Mouse (Mus musculus): ENCODE measurements around the gene Tjap1. TPM values are rescaled to one million over a fixed set of nuclear protein-coding genes. Genes with fewer than 3 reads are reported as not detected.

Tjap1 gene
- total RNA-seq, 2 experiments from 2014 or later, result 33.2 to 37.8 TPM

DNA sequence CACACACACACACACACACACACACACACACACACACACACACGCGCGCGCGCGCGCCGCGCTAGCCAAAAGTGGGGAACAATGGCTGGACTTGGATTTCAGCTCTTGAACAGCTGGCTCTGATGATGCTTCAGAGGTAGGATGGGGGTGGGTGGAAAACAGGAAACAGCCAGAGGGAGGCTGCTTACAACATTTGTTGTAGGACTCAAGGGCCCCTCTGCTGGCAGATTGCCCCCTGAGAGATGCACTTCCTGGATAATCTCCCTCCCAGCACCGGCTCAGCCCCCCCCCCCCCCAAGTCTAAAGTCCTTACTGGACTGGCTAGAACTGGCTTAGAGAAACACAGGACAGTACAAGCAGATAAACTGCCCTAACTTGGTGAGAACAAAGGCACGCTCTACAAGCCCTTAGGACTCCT lies 4.9 kb upstream of the Tjap1 start:
- intact Hi-C loops (cut with DNase I), result no loop called here
- DNase-seq (ENCODE audit: extremely low spot score in 1 of 2, low spot score in 2 of 2), result peak in 1 of 2 experiments; percentile 88

DNA sequence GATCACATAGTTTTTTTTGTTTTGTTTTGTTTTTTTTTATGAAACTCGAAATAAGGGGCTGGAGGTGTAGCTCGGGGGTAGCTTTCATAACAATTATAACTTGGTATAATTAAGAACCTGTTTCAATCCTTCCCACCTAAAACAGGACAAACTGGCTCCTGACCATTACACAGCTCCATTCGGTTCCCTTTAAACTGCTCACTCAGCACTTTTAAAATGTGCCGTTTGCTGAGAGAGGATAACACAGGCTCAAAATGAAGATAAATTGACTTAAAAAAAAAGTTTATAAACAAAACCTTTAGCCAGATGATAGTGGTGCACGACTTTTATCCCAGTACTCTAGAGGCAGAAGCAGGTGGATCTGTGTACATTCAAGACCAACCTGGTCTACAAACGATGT lies 2.6 kb upstream of the Tjap1 start:
- no peak for DNase-seq (ENCODE audit: extremely low spot score in 1 of 2, low spot score in 2 of 2)
- intact Hi-C loops (cut with DNase I), result no loop called here

DNA sequence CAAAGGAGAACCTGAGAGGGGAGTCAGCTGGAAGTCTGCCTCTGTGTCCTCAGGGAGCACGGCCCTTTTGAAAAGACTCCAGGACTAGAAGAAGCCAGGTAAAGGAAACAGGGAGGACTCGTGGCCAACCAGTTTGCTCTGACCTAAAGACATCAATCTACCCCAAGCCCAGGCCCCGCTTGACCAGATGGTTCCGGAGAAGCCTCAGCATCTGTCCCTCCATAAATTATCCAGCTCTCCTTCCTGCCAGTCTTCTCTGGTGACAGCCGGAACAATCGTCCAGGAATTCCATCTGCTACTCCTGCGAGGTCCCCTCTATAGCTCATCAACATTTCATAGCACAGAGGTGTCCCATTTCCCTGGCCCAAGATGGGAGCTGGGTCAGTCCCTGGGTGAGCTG lies 1.8 kb upstream of the Tjap1 start:
- intact Hi-C loops (cut with DNase I), result no loop called here
- DNase-seq (ENCODE audit: extremely low spot score in 1 of 2, low spot score in 2 of 2), result no peak

DNA sequence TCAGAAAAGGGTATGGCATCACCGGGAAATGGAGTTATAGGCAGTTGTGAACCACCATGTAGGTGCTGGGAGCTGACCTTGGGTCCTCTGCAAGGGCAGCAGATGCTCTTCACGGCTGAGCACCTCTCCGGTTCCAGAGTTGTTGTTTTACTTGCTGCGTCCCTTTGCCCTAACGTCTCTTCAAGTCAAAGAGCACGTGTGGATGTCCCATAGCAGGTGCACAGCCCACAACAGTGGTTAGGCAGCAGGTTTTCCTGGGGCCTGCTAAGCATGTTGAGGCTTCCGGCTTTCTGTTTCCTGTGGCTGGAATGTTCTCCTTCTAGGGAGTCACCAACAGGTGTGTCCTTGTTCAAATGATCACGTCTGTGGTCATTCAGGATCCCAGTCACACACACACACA lies 1.1 kb upstream of the Tjap1 start:
- intact Hi-C loops (cut with DNase I), result no loop called here
- DNase-seq (ENCODE audit: extremely low spot score in 1 of 2, low spot score in 2 of 2), result no peak

DNA sequence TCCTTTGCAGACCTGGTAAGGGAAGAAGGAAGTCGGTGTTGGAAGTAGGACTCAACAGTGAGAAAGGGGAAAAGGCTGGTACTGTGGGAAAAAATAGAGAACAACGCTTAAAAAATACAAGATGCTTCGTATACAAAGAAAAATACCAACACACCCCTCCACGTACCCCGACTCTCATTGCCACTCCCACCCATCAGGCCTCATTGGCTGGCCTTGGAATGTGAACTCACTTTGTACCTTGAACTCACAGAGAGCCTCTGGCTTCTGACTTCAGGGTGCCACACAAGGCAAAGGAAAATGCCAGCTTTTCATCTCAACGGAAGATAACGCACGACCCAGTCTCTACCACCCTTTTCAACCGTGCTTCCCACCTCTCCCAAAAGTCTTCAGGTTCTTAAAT lies 314 bp upstream of the Tjap1 start:
- no peak for DNase-seq (ENCODE audit: extremely low spot score in 1 of 2, low spot score in 2 of 2)
- intact Hi-C loops (cut with DNase I), result no loop called here

DNA sequence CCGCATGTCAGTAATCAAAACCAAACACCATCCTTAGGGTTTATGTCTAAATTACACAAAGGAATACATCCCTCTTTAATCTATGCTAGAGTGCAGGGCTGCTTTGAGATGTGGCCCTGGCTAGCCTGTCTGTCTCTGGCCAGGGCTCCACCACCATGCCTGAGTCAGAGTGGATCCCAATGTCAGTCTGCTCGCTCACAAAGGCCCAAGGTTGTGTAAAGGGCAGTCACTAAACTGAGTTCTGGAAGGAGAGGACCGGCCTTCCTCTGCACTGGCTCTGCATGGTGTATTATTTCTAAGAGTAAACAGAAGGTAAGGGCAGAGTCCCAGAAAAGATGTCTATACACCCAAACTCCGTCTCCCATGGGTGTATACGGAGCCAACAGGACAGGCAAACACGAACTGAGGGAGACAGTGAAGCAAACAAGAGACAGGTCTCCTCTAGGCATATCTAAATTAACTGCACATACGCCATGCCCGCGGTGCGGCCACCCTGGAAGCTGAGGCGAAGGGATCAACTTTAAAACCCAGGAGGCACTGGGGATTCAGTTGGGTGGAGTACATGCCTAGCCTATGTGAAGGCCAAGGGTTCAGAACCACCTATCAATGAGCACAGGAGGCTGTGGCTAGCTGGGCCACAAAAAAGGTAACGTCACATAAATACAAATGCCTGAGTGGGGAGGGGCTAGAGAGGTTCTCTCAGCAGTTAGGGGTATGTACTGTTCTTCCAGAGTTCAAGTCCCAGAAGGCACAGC lies 4.6 kb downstream of the Tjap1 start:
- no peak for DNase-seq (ENCODE audit: extremely low spot score in 1 of 2, low spot score in 2 of 2)
- intact Hi-C loops (cut with DNase I), result no loop called here

DNA sequence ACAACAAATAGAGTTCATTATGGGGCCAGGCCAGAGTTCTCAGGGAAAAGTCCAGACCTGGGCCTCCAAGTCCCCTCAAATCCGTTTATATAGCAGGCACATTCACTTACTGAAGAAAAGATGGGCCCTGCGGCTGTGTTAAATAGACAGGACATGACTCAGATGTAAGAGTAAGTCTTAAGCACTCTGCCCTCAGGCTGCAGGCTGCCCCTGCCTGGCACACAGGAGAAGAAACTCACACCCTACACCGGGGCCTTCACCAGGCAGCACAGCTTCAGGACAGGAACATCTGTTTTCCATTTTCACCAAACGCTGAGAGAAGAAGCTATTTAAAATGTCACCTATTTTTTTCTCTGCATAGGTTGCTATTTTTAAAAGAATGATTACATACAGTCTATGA lies 5.2 kb downstream of the Tjap1 start:
- DNase-seq (ENCODE audit: extremely low spot score in 1 of 2, low spot score in 2 of 2), result no peak
- intact Hi-C loops (cut with DNase I), result no loop called here

DNA sequence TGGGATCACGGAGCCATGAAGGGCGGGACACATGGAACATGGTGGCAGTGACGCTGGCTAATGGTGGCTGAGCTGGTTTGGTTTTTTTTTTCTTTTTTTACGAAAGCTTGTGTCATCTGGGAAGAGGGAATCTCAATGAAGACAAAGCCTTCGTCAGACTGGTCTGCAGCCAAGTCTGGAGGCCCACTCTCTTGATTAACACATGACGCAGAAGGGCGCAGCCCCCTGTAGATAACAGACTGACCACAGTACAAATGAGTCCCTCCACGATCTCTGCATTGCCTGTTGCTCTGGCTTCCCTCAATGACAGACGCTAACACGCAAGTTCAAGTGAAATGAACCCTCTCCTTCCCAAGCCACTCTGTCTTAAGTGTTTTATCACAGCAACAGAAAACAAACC lies 7.3 kb downstream of the Tjap1 start:
- intact Hi-C loops (cut with DNase I), result no loop called here
- DNase-seq (ENCODE audit: extremely low spot score in 1 of 2, low spot score in 2 of 2), result no peak

DNA sequence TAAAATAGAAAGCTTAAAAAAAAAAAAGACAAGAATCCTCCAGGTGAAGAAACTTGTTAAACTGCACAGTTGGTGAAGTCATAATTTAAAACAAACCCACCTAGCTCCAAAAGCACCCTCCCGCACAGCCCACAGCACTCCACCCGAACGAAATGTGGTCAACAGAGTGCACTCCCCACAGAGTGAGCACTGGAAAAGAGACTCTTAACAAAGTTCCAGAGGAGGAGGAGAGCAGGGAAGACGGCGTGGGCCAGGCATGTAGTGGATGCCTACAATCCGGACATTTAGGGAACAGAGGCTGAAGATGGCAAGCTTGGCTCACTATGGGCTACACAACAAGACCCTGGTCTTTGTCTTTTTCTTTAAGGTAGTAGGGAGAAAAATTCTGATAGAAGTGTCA lies 7.8 kb downstream of the Tjap1 start:
- DNase-seq (ENCODE audit: extremely low spot score in 1 of 2, low spot score in 2 of 2), result no peak
- intact Hi-C loops (cut with DNase I), result no loop called here

DNA sequence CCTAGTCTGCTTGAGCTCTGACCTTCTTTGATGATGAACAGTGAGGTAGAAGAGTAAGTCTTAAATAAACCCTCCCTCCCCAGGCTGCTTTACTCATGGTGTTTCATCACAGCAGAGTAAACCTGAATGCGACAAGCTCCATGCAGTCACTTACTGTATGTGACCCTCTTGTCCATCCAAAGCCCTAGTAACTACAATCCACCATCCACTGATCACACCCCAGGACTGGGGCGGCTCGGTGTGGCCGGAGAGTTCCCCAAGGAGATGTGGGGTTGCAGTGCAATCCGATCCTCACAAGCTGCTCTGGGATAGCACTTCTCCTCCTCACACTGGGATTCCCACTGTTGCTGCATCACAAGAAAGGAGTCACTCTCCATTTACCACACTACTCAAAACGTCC lies 8.4 kb downstream of the Tjap1 start:
- intact Hi-C loops (cut with DNase I), result no loop called here

DNA sequence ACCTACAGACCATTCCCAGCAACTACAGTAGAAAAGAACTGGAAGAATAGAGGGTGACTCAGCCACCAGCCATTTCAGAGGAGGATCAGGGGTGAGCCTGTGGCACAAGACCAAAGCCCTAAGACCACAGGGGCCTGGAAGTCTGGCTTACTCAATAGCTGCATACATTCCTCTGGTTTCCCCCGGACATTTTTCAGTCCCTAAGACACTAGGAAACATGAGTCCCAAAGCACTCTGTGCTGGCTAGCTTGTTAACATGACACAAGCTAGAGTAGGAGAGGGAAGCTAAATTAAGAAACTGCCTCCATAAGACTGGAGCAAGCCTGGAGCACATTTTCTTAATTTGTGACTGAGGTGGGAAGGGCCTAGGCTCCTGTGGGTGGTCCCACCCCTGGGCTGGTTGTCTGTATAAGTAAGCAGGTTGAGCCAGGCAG lies 9.0 kb downstream of the Tjap1 start:
- intact Hi-C loops (cut with DNase I), result no loop called here
- no peak for DNase-seq (ENCODE audit: extremely low spot score in 1 of 2, low spot score in 2 of 2)

More for the DNA sequence above, 8.4 kb downstream of the Tjap1 start:
- no peak for DNase-seq (ENCODE audit: extremely low spot score in 1 of 2, low spot score in 2 of 2)

DNA sequence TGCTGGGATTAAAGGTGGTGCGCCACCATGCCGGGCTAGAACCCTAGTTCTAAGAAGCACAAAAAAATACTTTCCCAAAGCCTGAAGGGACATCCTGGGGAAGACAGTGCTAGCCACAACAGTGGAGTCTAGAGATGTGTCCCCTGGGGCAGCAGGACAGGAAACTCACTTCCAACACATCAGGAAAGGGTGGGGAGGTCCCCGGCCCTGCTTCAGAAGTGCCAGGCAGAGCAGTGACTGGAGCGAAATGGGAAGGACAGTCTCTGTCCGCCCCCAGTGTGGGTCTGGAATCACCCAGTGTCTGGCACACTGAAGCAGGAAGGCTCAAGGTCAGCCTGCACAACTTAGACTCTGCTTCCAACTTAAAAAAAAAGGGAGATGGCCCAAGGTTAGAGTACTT lies 10.2 kb downstream of the Tjap1 start:
- intact Hi-C loops (cut with DNase I), result no loop called here
- peak in 1 of 2 experiments; percentile 68 for DNase-seq (ENCODE audit: extremely low spot score in 1 of 2, low spot score in 2 of 2)

DNA sequence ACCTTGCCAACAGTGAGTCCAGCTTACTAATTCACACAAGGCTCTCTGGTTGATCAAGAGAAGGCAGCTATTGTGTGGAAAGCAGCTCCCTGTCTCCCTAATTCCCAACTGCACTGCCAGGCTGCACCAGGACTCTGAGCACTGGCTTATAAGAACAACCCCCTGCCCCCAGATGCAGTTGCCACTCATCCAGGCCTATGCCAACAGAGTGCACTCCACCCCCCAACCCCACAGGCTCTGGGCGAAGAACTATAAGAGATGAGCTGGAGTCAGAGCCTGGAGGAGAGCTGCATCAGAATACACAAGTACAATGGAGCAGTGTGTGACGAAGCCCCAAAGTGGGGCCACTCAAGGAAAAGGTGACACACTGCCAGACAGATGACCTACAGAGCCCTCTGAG lies 10.8 kb downstream of the Tjap1 start:
- no peak for DNase-seq (ENCODE audit: extremely low spot score in 1 of 2, low spot score in 2 of 2)
- intact Hi-C loops (cut with DNase I), result no loop called here

DNA sequence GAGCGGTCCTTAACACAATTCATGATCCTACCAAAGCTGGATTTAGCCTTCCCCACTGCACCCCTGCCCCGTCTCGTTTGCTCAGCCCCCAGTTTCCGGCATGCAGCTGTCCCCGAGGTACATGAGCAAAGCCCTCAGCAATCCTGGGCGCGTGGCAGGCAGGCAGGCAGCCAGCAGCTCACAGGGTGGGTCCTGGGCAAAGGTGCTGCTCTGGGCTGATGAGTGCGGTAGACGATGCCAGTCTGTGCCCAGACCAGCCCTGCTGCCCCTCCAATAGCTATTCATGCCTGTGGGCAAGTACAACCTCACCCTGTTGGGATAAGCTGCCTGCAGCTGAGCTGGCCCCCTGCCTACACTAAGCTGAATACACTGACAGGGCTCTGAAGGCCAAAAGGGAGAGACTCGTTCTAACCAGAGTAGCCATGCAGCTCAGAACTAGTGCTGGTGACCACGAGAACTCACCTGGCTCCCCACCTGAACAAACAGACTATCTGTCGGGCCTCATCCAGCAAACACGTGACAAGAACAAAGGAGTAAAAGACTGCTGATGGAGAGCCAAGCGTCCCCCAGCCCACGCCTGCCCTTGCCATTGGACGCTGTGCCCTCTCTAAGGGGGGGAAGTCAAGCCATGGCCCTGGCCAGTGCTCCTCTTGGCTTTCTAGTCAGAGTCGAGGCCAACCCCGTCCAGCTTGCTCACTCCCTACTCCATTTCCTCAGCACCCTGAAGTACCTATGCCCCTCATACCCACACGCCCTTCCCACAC lies 12.9 kb downstream of the Tjap1 start:
- intact Hi-C loops (cut with DNase I), result loop anchor here (5.0 kb wide), 1 partner anchor 112 kb away; the partner anchor contains the start of gene Zfp318
- peak in 1 of 2 experiments; percentile 51 for DNase-seq (ENCODE audit: extremely low spot score in 1 of 2, low spot score in 2 of 2)

DNA sequence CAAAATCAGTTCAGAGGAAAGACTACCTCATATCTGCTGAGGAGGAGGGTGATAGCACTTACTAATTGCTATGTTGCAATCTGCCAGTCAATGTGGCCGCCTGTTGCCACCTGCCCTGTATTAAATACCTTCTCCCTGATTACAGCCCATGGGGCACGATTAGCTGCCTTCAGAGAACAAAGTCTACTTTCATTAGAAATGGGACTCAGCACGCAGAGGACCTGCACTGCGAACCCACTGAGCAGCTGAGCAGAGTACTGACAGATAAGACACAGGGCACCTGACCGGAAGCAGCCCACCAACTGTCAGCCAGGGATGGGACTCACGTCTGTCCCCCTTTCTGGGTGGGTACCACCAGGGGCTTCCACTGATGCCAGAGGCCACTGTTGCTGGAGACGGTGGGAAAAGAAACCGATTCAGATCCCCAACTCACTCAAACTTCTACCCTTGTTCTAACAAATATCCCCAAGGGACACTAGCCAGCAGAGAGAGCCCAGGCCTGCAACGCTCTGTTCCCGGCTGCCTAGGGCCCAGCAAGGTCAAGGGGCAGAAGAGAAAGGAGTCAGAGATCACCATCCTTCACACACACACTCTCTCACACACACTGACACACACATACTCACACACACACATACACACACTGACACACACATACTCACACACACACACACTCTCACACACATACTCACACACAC lies 14.7 kb downstream of the Tjap1 start:
- DNase-seq (ENCODE audit: extremely low spot score in 1 of 2, low spot score in 2 of 2), result no peak
- intact Hi-C loops (cut with DNase I), result loop anchor here (5.0 kb wide), 1 partner anchor 114 kb away; the partner anchor contains the start of gene Zfp318

DNA sequence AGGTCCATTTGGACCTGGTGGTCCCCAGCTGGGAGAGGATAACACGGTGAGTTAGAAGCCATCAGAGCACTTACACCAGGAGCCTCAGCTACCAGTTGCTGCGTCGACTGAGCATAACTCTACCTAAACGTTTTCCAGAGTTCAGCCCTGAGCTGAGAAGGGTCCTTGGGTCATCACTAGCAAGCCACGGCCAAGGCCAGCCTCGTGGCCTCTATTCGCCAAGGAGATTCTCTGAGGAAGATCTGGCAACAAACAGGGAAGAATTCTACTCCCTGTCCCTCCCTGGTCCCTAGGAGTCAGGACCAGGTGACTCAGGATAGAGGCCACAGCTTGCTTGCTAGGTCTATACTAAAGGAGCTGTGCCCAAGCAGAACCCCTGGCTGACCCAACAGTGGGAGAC lies 15.3 kb downstream of the Tjap1 start:
- intact Hi-C loops (cut with DNase I), result loop anchor here (5.0 kb wide), 1 partner anchor 115 kb away; the partner anchor contains the start of gene Zfp318
- no peak for DNase-seq (ENCODE audit: extremely low spot score in 1 of 2, low spot score in 2 of 2)

DNA sequence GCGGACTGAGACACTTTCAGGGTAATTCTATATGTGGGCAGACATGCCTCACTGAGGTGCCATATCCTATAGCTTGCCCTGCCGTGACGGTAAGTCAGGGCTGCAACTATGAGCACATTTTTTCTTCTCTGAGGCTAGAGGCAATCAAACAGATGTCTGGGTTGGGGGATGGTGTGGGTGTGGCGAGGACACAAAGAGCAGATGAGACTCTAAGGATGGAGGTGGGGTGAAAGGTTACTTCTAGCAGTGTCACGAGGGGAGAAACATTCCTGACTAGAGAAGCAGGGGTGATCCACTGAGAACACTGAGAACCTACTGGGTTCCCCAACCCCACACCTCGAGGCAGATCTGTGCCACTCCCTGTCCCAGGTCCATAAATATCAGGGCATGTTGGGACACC lies 15.8 kb downstream of the Tjap1 start:
- intact Hi-C loops (cut with DNase I), result loop anchor here (5.0 kb wide), 1 partner anchor 115 kb away; the partner anchor contains the start of gene Zfp318
- no peak for DNase-seq (ENCODE audit: extremely low spot score in 1 of 2, low spot score in 2 of 2)

DNA sequence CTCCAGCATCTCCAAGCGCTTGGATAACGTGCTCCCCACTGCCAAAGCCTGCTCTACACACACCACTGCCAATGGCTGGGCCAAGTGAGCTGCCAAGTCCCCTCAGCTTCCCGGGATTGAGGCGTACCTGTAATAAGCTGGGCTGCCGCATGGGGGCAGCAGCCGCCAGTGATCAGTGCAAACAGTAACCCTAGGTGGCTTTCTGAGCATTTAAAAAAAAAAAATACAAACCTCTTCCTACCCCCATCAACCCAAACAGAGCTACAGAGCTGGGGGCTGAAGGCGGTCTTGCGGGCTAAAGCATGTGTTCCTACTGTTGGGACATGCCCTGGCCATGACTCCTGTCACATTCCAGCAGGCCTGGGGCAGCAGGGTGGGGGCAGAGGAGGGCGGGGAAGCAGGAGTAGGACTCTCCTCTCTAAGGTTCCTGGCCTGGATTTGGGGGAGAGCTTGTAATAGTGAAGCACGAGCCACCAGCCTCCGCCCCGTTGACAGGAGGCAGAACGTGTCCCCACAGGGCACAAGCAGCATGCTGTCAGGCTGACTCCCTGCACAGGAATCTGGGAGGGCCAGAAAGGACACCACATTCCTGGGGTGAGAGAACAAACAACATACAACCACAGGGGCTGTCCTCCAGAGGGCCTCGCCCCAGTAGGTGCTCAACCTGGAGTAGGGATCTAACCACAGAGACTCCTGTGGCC lies 16.8 kb downstream of the Tjap1 start:
- intact Hi-C loops (cut with DNase I), result loop anchor here (5.0 kb wide), 1 partner anchor 116 kb away; the partner anchor contains the start of gene Zfp318

DNA sequence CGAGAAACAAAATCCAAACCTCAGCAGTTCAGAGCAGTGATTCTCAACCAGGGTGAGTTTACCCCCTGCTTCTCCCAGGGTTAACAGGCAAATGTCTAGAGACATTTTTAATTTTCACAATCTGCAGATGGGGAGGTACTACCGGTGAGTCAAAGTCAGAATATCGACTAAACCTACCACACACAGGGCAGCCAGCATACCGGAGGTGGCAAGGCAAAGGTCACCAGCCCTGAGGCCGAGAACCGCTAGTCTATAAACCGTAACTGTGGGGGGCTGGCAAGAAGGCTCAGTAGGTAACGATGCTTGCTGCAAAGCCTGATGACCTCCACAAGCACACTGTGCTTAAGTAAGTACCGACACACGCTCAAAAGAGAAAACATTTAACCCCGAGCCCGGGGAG lies 17.3 kb downstream of the Tjap1 start:
- DNase-seq (ENCODE audit: extremely low spot score in 1 of 2, low spot score in 2 of 2), result no peak
- intact Hi-C loops (cut with DNase I), result loop anchor here (5.0 kb wide), 1 partner anchor 117 kb away; the partner anchor contains the start of gene Zfp318

More for the DNA sequence above, 16.8 kb downstream of the Tjap1 start:
- DNase-seq (ENCODE audit: extremely low spot score in 1 of 2, low spot score in 2 of 2), result peak; percentile 83 to 84

Data from left cerebral cortex, postnatal 10 days (tissue).